Mouse (Mus musculus) activated CD4-positive, CD25-positive, alpha-beta regulatory T cell, adult 4 months (primary cell): ENCODE data around the gene Asic1. TPM values are rescaled to one million over a fixed set of nuclear protein-coding genes. Genes with fewer than 3 reads are reported as not detected.

Source experiments
- ATAC-seq: one replicate; pipeline ENCODE4 v1.8.0; 2017
- polyA plus RNA-seq, 2 experiments: library from polyadenylated mRNA; unstranded; fragments of 100-300 nt; shearing (Covaris generic); gene quantifications; one replicate each; pipeline ENCODE4 v1.2.1; 2017

The Asic1 gene
- polyA plus RNA-seq, 2 experiments from 2014 or later: 0.22 to 0.32 TPM

DNA sequence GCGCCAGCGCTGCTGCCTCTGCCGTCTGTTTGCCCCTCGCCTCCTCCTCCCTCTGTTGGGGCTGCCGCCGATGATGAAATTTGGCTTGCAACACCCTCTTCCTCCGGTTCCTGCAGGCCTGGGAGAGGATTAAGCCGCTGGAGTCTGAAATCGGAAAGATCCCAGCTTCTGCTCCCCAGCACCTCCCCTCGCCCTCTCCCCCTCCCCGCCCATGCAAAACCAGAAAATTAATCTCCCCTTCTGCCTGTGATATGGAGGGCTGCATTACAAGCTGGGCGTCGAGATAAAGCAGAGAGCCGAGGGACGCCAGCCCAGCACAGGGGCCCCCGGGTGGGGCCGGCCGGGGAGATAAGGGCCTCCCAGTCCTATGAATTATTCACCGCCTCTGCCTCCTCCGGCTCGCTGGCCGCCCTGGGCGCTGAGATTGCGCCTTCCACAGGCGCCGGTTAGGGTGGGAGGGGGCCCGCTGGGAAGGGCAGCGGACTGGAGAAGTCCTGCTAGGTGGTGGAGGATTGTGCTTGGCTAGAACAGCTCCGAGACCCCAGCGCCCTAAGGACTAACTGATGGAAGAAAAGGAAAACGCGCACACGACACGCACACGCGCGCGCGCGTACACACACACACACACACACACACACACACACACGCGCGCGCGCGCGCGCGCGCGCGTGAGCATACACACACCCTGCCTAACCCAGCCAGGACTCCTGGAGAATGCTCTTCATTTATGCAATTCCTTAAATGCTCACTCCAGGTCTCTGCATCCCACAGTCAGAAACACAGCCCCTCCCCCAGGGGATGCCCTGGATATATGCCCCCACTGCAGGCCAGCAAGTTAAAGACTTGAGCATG, 5.3 kb upstream of the Asic1 start:
- no peak for ATAC-seq

DNA sequence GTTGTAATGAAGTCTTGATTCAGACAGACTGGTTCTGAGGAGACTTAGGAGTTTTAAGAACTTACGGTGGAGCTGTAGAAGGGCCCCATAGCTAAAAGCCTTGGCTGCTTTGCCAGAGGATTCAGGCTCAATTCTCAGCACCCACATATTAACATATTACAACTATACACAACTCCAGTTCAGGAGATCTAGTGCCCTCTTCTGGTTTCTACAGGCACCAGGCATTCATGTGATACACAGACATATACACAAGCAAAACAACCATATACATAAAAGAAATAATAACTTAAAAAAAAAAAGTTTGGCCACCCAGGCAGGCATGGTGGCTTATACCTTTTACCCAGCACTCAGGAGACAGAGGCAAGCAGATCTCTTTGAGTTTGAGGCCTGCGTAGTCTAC, 2.6 kb upstream of the Asic1 start:
- ATAC-seq: no peak

DNA sequence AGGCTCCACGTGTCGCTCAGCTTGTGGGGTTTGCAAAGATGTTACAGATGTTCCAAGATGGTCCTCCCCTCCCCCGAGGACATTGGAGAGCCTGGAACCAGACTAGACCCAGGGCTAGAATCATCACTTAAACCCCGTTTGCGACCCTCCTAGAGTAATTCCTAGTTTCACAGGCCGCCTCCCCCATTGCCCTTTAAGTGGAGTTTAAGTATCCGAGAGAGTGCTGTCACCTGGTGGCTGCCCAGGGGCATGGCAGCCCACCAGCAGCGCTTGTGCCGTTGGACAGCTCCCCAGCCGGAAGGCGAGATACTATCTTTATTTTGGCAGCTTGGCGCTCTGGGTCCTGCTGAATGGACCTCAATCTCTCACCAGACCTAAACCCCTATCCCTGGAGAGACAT, 1.3 kb upstream of the Asic1 start:
- ATAC-seq: peak; percentile 63

DNA sequence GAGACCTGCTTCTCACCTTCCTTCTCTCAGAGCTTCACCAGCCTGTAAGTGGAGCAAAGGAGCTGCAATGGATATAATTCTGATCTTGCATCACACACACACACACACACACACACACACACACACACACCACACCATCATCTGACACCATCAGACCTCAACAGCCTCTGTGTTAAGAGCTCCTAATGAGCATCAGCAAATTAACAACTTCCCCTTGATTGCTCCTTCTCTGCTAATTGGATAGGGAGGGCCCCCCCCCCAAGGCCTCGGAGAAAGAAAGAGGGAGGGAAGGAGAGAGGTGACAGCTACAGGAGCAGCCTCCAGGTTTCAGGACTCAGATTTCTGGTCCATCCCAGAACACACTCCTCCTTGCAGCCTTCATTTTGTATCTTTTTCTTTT, 776 bp upstream of the Asic1 start:
- ATAC-seq: no peak

DNA sequence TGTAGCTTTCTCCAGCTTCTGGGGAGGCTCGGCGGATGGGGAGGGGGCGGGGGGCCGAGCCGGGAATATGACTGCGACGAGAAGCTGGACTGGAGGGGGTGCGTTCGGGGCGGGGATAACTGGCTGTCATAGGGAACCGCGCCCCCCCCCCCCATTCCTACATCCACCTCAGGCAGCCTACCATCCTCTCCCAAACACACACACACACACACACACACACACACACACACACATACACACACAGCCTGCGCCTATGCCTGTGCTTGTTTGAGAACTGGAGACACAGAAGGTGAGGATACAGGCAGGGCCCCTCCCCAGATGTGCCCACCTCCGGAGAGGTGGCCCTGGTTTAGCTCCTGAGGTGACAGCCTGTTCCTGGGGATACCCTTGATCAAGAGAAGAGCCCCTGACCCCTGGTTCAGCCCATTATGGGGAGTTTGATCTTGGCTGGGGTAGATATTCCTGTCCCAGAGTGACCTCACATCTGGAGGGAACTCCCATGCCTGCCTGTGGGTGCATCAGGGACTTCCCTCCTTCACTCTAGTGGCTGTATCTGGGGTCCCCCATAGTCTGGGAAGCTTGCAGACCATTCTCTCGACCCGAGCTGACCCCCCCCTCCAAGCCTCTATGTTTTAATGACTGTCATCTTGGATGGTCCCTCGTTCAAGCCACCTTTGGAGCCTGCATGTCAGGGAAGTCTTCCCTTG, 949 bp downstream of the Asic1 start:
- no peak for ATAC-seq

DNA sequence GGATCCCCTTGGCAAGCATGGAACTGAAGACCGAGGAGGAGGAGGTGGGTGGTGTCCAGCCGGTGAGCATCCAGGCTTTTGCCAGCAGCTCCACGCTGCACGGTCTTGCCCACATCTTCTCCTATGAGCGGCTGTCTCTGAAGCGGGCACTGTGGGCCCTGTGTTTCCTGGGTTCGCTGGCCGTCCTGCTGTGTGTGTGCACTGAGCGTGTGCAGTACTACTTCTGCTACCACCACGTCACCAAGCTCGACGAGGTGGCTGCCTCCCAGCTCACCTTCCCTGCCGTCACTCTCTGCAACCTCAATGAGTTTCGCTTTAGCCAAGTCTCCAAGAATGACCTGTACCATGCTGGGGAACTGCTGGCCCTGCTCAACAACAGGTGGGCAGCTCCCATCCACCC, 1.6 kb downstream of the Asic1 start:
- no peak for ATAC-seq

DNA sequence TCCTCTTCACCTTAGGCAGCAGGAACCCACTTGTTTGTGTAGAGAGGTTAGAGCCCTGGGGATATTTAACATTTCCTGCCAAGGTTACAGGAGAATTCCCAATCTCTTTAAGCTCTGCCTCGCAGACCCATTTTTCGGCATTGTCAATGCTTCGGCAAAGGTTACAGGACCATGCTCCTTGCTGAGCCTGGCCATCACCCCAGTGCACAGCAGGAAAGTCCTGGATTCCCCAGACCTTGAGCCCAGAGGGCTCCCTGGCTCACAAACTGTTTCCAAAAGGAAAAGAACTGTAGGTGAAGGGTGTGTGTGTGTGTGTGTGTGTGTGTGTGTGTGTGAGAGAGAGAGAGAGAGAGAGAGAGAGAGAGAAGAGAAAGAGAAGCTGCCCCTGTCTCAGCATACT, 4.7 kb downstream of the Asic1 start:
- no peak for ATAC-seq

DNA sequence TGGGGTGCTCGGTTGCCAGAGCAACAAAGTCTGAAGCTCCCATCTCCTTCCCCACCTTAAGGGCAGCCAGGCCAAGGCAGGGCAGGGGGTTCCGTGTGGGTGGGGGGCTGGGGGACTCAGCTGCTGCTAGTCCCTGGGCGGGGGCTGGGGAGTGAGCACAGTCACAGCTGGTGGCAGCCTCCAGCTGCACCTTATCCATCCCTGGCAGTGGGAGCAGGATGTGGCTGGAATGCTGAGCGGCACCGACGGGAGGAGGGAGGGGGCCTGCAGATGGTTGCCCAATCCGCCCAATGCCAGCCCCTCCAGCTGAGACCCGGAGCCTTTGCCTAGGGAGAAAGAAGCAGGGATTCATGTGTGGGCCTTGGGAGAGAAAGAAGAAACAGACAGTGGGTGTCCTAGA, 6.9 kb downstream of the Asic1 start:
- ATAC-seq: no peak

DNA sequence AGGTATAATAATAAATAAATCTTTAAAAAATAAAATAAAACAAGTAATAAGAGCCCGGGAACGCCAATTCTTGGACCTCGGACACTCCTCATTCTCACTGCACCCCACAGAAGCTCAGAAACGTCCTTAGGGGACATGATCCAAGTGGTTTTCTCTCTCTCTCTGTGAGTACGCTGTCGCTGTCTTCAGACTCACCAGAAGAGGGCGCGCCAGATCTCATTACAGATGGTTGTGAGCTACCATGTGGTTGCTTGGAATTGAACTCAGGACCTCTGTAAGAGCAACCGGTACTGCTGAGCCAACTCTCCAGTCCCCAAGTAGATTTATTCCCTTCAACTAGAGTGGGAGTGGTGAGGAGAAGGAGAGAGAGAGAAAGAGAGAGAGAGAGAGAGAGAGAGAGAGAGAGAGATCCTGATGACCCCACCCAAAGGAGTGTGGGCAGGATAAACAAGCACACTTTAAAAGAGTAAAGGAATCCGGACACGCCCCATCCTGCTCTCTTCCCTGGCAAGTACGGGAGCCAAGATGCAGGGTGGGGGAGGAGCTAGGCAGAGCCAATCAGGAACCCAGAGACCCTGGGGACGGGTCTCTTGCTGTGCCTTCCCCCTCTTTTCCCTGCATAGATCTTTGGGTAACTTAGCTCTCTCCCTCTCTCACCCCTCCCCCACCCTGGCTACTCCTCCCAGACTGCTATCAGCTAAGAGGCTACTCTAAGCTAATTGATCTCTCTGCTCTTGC, 8.1 kb downstream of the Asic1 start:
- no peak for ATAC-seq

DNA sequence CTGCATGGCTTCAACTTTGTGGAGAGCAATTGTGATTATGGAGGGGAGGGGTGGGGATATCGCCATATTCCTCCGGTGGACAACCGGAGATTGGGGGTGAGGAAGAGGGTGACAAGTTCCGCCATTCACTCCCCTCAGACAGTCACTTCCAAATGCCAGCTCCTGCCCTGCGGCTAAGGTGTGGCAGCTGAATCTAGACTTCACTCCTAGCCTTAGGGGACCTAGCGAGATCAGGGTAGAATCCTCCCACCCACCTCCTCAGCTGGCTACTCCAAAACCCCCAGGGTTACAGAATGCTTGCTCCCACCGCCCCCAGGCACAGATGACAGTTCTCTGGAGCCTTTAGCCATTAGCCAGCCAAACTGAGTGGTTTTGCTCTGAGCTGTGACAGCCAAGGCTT, 8.8 kb downstream of the Asic1 start:
- ATAC-seq: no peak

DNA sequence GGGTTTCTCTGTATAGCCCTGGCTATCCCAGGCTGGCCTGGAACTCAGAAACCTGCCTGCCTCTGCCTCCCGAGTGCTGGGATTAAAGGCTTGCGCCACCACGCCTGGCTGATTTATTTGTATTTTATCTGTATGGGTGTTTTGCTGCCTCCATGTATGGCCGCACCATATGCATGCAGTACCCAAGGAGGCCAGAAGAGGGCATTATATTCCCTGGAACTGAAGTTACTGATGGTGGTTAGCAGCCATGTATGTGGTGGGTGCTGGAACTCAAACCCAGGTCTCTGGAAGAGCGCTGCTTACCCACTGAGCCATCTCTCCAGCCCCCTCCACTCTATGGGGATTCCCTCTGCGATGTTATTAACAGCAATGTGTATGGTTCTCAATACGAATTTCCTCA, 12.7 kb downstream of the Asic1 start:
- no peak for ATAC-seq

DNA sequence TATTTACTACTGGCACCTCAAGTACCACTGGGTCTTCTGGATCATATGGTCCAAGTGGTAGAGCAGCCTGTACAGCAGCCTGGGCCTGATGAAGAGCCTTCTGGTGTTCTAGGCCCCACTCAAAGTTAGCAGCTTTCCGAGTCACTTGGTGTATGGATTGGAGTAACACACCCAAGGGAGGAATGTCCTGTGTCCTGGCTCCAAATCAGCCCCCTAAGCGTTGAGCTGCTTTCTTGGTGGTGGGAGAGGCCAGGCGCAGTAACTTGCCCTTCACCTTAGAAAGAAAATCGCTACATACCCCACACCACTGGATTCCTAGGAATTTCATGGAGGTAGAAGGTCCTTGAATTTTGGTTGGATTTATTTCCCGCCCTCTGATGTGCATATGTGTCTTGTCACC, 14.0 kb downstream of the Asic1 start:
- ATAC-seq: no peak

DNA sequence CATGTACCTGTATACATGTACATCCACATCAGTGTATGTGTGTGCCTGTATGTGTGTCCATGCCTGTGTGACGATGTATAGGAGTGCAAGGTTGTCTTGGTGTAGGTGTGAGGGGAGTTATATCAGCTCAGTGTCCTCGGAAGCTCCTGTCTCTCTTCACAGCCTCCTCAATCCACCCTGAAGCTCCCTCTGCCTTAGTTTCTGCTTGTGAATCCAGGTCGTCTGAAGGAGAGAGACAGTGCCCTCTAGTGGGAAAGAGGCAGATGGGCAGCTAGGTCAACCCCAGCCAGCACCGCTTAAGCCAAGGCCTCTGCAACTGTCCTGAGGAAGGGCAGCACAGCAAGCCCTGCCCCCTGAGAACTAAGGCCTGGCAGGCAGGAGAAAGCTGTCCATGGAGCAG, 18.5 kb downstream of the Asic1 start:
- no peak for ATAC-seq

DNA sequence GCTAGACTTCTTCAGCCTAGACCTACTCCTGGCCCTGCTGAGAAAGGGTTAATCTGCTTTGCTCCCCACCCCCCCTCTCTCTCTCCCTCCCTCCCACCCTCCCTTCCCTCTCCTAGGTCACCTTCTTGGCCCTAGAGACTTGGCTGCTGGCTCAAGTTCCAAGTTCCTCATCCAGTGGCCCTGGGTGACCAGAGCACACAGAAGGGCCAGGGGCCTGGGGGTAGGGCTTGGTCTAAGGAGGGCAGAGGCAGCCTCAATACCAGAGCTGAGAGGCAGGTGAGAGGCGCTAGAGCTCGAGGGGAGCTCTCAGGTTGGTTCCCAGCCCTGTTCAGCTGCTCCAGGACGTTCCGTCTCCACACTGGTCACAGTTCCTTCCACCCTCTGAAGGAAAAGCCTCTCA, 20.8 kb downstream of the Asic1 start:
- no peak for ATAC-seq

DNA sequence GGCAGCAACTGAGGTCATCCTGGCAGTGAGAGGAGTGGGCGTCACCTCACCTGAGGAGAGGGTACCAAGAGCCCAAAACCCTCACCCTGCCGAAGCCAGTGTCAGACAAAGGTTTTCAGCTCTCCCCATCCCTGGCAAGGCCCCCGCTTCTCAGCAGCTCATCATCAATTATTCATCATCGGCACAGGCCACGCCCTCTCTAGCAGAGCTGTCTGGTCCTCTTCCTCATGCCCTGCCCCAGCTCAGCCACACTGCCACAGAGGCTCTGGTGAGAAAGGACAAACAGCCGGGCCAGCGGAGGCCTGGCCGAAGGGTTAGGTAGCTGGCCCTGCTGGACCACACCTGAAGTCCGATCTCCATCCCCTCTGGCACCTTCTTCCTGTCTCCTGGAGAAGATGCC, 21.8 kb downstream of the Asic1 start:
- no peak for ATAC-seq

DNA sequence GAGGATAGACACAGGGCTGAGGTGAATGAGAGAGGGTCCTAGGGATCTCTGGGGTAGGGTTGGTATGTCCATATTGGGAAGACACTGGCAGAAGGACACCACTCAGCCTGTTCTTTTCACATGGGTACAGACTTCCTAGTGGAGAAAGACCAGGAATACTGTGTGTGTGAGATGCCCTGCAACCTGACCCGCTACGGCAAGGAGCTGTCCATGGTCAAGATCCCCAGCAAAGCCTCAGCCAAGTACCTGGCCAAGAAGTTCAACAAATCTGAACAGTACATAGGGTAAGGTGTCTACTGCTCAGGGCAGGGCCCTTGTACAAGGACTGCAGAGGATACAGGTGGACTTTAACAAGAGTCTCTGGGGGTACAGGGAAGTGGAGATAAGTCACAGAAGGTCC, 27.1 kb downstream of the Asic1 start:
- ATAC-seq: no peak

DNA sequence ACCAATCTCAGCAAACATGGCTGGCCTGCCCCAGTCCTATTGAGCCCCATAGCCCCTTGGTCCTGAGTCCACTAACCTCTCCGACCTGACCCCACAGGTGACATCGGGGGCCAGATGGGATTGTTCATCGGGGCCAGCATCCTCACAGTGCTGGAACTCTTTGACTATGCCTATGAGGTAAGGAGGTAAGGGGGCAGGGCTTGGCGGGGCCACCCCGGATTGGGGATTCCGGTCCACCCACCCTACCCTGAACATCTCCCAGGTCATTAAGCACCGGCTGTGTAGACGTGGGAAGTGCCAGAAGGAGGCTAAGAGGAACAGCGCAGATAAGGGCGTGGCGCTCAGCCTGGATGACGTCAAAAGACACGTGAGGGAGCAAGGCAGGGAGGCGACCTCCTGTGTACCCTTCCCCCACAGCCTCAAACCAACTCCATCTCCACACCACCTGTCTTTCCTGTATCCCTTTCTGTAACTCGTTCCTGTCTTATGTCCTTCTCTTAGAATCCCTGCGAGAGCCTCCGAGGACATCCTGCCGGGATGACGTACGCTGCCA, 28.4 kb downstream of the Asic1 start:
- ATAC-seq: no peak

DNA sequence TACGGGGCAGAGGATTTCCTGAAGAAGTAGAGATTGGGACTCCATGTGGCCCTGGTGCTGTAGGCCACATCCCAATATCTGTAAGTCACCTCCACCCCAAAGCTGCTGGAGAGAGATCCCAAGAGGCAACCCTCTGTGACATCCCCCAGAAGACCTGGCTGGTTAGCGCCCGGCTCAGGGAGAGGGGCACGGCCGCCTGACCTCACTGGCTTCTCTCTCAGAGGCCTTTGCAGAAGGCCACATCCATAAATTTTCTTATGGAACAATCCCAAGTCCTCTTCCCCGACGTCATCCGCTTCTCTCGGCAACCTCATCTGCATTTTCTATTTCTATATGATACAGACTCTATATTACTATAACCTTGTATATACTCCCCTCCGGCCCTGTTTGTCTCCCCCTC, 29.5 kb downstream of the Asic1 start:
- ATAC-seq: no peak

DNA sequence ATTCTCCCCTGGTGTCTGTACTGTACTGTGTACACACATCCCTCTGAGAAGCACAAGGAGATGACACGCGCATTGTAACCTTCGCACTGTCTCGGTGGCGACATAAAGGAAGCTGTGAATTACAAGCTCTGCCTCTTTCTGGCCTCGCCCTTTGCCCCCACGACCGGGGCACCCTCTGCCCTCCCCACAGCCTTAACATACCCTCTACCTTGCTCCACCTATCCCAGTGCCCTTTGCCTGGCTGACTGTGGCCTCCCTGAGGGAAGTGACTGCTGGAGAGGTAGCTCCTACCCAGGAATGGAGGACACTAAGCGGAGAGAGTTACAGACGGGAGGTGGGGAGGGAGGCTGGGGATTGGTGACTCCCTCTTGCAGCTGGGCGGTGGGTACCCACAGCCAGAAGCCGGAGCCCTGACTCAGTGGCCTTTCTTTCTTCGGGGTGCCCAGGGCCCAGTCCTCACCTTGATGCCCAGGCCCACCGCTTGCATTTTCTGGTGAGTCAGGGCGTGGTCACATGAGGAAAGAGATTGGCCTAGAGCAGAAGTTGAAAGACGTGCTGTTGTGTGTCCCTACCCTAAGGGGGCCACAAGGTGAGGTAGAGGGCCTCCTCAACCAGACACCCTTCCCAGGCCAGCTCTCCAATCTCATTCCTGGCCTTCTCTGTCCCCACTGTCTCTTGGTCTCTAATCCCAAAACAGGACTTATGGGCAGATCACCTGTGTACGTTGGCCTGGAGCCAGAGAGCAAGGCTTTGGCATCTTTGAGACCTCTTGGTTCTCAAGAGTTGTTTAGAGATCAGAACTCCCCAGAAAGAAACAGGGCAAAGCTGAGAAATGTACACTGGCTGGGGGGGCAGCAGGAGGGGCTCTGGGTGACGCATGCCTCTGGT, 30.3 kb downstream of the Asic1 start:
- ATAC-seq: no peak

DNA sequence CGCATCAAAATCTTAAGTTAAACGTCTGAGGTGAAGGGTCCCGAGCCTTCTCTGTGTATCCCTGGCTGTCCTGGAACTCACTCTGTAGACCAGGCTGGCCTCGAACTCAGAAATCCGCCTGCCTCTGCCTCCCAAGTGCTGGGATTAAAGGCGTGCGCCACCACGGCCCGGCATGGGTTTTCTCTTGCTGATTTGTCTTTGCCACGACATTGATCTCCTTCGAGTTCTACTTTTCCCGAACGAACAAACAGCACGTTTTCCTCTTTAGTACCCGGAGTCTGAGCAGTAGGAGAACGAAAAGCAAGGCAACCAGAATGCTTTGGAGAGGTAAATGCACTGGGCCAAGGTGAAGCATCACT, 31.5 kb downstream of the Asic1 start:
- peak; percentile 9 for ATAC-seq

DNA sequence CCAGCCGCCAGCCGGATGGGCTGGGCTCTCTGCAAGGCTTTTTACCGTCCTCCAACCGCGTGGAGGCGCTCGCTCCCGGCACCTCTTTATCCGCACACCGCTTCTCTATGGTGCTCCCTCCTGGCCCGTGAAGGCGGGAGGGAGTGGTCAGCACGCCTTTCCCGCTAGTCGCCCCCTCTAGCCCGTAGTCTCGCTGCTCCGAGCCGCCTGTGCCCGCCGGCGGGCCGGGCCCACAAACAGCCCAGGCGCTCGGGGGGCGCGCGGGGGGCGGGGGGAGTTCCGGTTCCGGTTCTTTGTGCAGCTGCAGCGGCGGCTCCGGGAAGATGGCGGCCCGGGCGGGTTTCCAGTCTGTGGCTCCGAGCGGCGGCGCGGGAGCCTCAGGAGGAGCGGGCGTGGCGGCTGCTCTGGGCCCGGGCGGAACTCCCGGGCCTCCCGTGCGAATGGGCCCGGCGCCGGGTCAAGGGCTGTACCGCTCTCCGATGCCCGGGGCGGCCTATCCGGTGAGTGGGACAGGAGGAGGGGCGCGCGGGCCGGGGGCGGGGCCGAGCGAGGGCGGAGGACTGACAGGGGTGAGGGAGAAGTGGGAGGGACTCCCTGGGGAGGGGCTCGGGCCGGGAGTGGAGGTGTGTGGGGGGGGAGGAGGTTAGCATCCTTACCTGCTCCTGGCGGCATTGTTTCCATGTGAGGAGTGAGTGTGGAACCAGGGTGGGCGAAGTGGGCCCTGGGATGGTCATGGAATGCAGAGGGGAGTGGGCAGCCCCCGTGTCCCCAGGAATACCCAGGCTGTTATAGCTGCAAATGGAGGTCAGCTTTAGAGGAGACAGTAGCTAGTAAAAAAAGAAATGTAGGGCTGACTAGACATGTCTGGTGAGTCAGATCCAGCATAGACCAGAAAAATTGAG, 32.1 kb downstream of the Asic1 start, which contains the start of gene Smarcd1:
Gene Smarcd1 (plus strand): TSS at position 131 of the 902 bp plus-strand sequence.
- ATAC-seq: peak; percentile 77
